In the genomic region with DNA sequence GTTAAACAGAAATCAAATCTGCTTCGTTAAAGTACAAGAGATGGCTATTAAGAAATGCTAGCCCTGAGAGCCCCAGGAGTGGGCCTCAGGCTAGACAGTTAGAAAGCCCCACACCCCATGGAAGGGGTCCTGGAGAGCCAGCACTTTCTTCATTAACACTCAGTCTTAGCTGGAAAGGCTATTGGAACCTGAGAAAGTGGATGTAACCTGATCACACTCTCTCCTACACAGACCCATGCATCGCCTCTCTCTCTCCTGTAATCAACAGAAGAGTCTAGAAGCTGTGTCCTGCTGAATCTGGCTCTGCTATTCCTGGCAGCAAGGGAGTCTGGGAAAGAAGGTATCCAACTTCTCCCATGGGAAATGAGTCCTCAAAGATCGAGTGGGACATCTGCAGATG, we compare ENCODE assay signal across 27 mouse cellular contexts.
DNase-seq lines count a peak whose midpoint lies in the region; ATAC-seq and TF ChIP-seq lines count a peak whose summit lies in the region.
"Had no signal": no experiment of that assay in that cellular context is flagged by ENCODE, and none has a peak within 500 bp of the region (broad histone marks: within the 10 kb centered on the region; RNA-seq: fewer than 3 reads in every experiment).

No protein-coding gene starts in this region.

- 25% methylated on average over 3 of the region's 3 CpGs for WGBS in kidney, embryonic 16.5 days
- 45% methylated on average over 3 of the region's 3 CpGs for WGBS in limb, embryonic 10.5 days
- 28% methylated on average over 3 of the region's 3 CpGs for WGBS in limb, embryonic 12.5 days
- WGBS in forebrain, postnatal 0 days = 42% methylated on average over 3 of the region's 3 CpGs

- intact Hi-C loops in gastrocnemius, adult 2 months (cut with DNase I) = no loop called here

- H3K4me3 ChIP-seq in gastrocnemius, adult 2 months = no peak overlapping the region
- H3K4me3 ChIP-seq in kidney, embryonic 16.5 days (ENCODE audit: low read length) = no peak overlapping the region
- H3K4me3 ChIP-seq in limb, embryonic 10.5 days = no peak overlapping the region
- H3K4me3 ChIP-seq in limb, embryonic 12.5 days (replicated peaks) = no peak overlapping the region
- H3K4me3 ChIP-seq in forebrain, postnatal 0 days (ENCODE audit: low read depth, low read length) = no peak overlapping the region
- H3K4me3 ChIP-seq: forebrain, embryonic 10.5 days; forebrain, embryonic 13.5 days; heart, adult 2 months; heart, embryonic 10.5 days; heart, embryonic 13.5 days had no signal

- H3K9ac ChIP-seq in kidney, embryonic 16.5 days (replicated peaks; ENCODE audit: low read length) = no peak overlapping the region
- H3K9ac ChIP-seq in limb, embryonic 12.5 days (replicated peaks) = no peak overlapping the region
- no peak overlapping the region for H3K9ac ChIP-seq in forebrain, postnatal 0 days
- H3K9ac ChIP-seq: forebrain, embryonic 13.5 days; heart, embryonic 13.5 days; hindbrain, embryonic 14.5 days had no signal

- H3K4me1 ChIP-seq in kidney, embryonic 16.5 days (ENCODE audit: insufficient read depth, low read length) = peaks cover 7% of the 10 kb centered on the region
- H3K4me1 ChIP-seq in limb, embryonic 10.5 days = peaks cover 32% of the 10 kb centered on the region
- H3K4me1 ChIP-seq in limb, embryonic 12.5 days (replicated peaks) = peaks cover 40% of the 10 kb centered on the region
- no peaks in the 10 kb centered on the region for H3K4me1 ChIP-seq in forebrain, postnatal 0 days (ENCODE audit: insufficient read depth)
- H3K4me1 ChIP-seq: forebrain, embryonic 13.5 days had no signal

- no peaks in the 10 kb centered on the region for H3K9me3 ChIP-seq in kidney, embryonic 16.5 days (ENCODE audit: low read length)
- H3K9me3 ChIP-seq in limb, embryonic 10.5 days (replicated peaks) = no peaks in the 10 kb centered on the region
- no peaks in the 10 kb centered on the region for H3K9me3 ChIP-seq in limb, embryonic 12.5 days
- H3K9me3 ChIP-seq in forebrain, postnatal 0 days (ENCODE audit: low read length) = no peaks in the 10 kb centered on the region
- H3K9me3 ChIP-seq: forebrain, embryonic 10.5 days; forebrain, embryonic 13.5 days; G1E; heart, embryonic 10.5 days; heart, embryonic 13.5 days had no signal

- ATAC-seq in kidney, embryonic 16.5 days (ENCODE audit: low FRiP score, low TSS enrichment) = peak; percentile 64; the same call in 1 of the 2 replicates
- 0 out of 2 replicates have a peak, but pooled peaks have one; percentile 33 for ATAC-seq in limb, embryonic 12.5 days (ENCODE audit: insufficient number of reproducible peaks, insufficient read depth, low FRiP score, low TSS enrichment, low read depth)
- ATAC-seq in forebrain, postnatal 0 days = no peak
- ATAC-seq: forebrain, embryonic 13.5 days; forebrain, embryonic 16.5 days; hindbrain, postnatal 0 days; Patski had no signal

- no peaks in the 10 kb centered on the region for H3K27me3 ChIP-seq in kidney, embryonic 16.5 days (ENCODE audit: insufficient read depth, low read length)
- H3K27me3 ChIP-seq in limb, embryonic 10.5 days (ENCODE audit: low read depth, poor library complexity, severe bottlenecking) = no peaks in the 10 kb centered on the region
- H3K27me3 ChIP-seq in limb, embryonic 12.5 days = no peaks in the 10 kb centered on the region
- H3K27me3 ChIP-seq in forebrain, postnatal 0 days (ENCODE audit: insufficient read depth, low read length) = no peaks in the 10 kb centered on the region
- H3K27me3 ChIP-seq: forebrain, embryonic 13.5 days; heart, embryonic 13.5 days had no signal

- no peak for DNase-seq in gastrocnemius, adult 2 months
- DNase-seq in gastrocnemius, postnatal 10 days = no peak
- no peak for DNase-seq in kidney, postnatal 10 days
- no peak for DNase-seq in limb, embryonic 10.5 days (ENCODE audit: low spot score)
- no peak for DNase-seq in forebrain, postnatal 0 days
- DNase-seq: adrenal gland, adult 2 months; adrenal gland, postnatal 14 days; B cell, adult 2 months; cerebellum, adult 11 months; cerebellum, adult 2 months; cerebellum, adult 9-11 months; cerebellum, postnatal 25 days; gastrocnemius, postnatal 36 days; heart, adult 2 months; heart, postnatal 14 days; heart, postnatal 4 days had no signal

- peak overlapping the region; percentile 36; the same call in 1 of the 2 replicates for H3K27ac ChIP-seq in gastrocnemius, adult 2 months
- H3K27ac ChIP-seq in kidney, embryonic 16.5 days (ENCODE audit: low read length) = no peak overlapping the region
- H3K27ac ChIP-seq in limb, embryonic 10.5 days = peak overlapping the region; percentile 48; the same call in 1 of the 2 replicates
- H3K27ac ChIP-seq in limb, embryonic 12.5 days = peak overlapping the region; percentile 31
- no peak overlapping the region for H3K27ac ChIP-seq in forebrain, postnatal 0 days (ENCODE audit: low read depth, low read length)
- H3K27ac ChIP-seq: forebrain, embryonic 10.5 days; forebrain, embryonic 13.5 days; heart, adult 2 months; heart, embryonic 10.5 days; heart, embryonic 13.5 days; hindbrain, embryonic 14.5 days; hindbrain, postnatal 0 days had no signal

- H3K36me3 ChIP-seq in kidney, embryonic 16.5 days (ENCODE audit: insufficient read depth, low read length) = no peaks in the 10 kb centered on the region
- no peaks in the 10 kb centered on the region for H3K36me3 ChIP-seq in limb, embryonic 10.5 days
- no peaks in the 10 kb centered on the region for H3K36me3 ChIP-seq in limb, embryonic 12.5 days
- H3K36me3 ChIP-seq in forebrain, postnatal 0 days (ENCODE audit: insufficient read depth) = no peaks in the 10 kb centered on the region
- H3K36me3 ChIP-seq: forebrain, embryonic 10.5 days; G1E; heart, embryonic 10.5 days; heart, embryonic 13.5 days had no signal

- no peak overlapping the region for H3K4me2 ChIP-seq in kidney, embryonic 16.5 days (replicated peaks; ENCODE audit: low read depth, low read length)
- no peak overlapping the region for H3K4me2 ChIP-seq in limb, embryonic 12.5 days
- H3K4me2 ChIP-seq in forebrain, postnatal 0 days (ENCODE audit: low read depth) = no peak overlapping the region
- H3K4me2 ChIP-seq: forebrain, embryonic 13.5 days; heart, embryonic 13.5 days; hindbrain, embryonic 14.5 days had no signal

- TF ChIP-seq CTCF in gastrocnemius, adult 2 months (IDR thresholded peaks at IDR 0.05) = no peak
- no peak for TF ChIP-seq CTCF in forebrain, postnatal 0 days (IDR thresholded peaks at IDR 0.05; ENCODE audit: low read depth)

Comparison
In these comparisons a context has a peak if more than half of its experiments do, and no peak if none do; other contexts are left out.
1. H3K27ac ChIP-seq: peak in gastrocnemius, adult 2 months (single experiment), limb, embryonic 10.5 days (single experiment) and limb, embryonic 12.5 days (single experiment); none in kidney, embryonic 16.5 days (single experiment) and forebrain, postnatal 0 days (single experiment).